Mouse (Mus musculus) embryonic fibroblast, embryonic 13.5 days (primary cell): ENCODE measurements at regions not wholly inside any gene's neighbourhood (a gene's known extent, or its start where the extent isn't known, plus 50 kb on each side); places are given as distances from the start of the nearest gene placed in this dataset.

Experiments used
- H3K27ac ChIP-seq: 2 replicates; pipeline ENCODE4 v1.5.1; 2012; ENCODE audit warnings: low read length, control low read depth, inconsistent platforms; ENCODE audit not compliant: insufficient read depth
- H3K4me1 ChIP-seq: 2 replicates; pipeline ENCODE4 v1.6.1; 2011; ENCODE audit warnings: low read length; ENCODE audit not compliant: control insufficient read depth, insufficient read depth
- H3K4me3 ChIP-seq: 2 replicates; pipeline ENCODE4 v1.5.1; 2011; ENCODE audit warnings: mild to moderate bottlenecking, control low read depth, low read length; ENCODE audit not compliant: insufficient read depth
- CTCF ChIP-seq: IDR thresholded peaks from 2 replicates; pipeline ENCODE4 v1.5.1; 2011; ENCODE audit warnings: mild to moderate bottlenecking, control low read depth, low read length, moderate library complexity, borderline replicate concordance; ENCODE audit not compliant: insufficient read depth
- POLR2A ChIP-seq: IDR thresholded peaks from 2 replicates; pipeline ENCODE4 v1.6.1; 2011; ENCODE audit warnings: low read depth, mild to moderate bottlenecking, control low read depth, low read length, moderate library complexity

GRCm38 (mm10) chr4:54587197-54587596 is 357.7 kb upstream of the Zfp462 start:
- no peak for TF ChIP-seq CTCF
- TF ChIP-seq POLR2A: no peak
- H3K27ac ChIP-seq: no peak overlapping the region

GRCm38 (mm10) chr4:54588704-54589103 is 356.1 kb upstream of the Zfp462 start:
- Histone ChIP-seq H3K27ac (no peak overlapping the region), H3K4me1 (no peaks in the 10 kb centered on the region), H3K4me3 (no peak overlapping the region)
- TF ChIP-seq CTCF: no peak

More at GRCm38 (mm10) chr4:54587197-54587596, 357.7 kb upstream of the Zfp462 start:
- Histone ChIP-seq H3K4me3 (no peak overlapping the region), H3K4me1 (no peaks in the 10 kb centered on the region)

- Histone ChIP-seq H3K4me3 (no peak overlapping the region), H3K4me1 (no peaks in the 10 kb centered on the region), H3K27ac (no peak overlapping the region)
- TF ChIP-seq POLR2A (no peak), CTCF (no peak)
Measured at GRCm38 (mm10) chr4:54601671-54602512, 343.0 kb upstream of the Zfp462 start.

GRCm38 (mm10) chr4:54602513-54603205 is 342.2 kb upstream of the Zfp462 start:
- TF ChIP-seq POLR2A (no peak), CTCF (no peak)

GRCm38 (mm10) chr4:54610101-54610500 is 334.7 kb upstream of the Zfp462 start:
- TF ChIP-seq POLR2A: no peak
- TF ChIP-seq CTCF: no peak
- Histone ChIP-seq H3K27ac (no peak overlapping the region), H3K4me3 (no peak overlapping the region), H3K4me1 (no peaks in the 10 kb centered on the region)

More at GRCm38 (mm10) chr4:54602513-54603205, 342.2 kb upstream of the Zfp462 start:
- no peak overlapping the region for H3K27ac ChIP-seq
- no peak overlapping the region for H3K4me3 ChIP-seq
- H3K4me1 ChIP-seq: no peaks in the 10 kb centered on the region

GRCm38 (mm10) chr4:54611990-54612980 is 332.6 kb upstream of the Zfp462 start:
- no peak overlapping the region for H3K4me3 ChIP-seq
- H3K27ac ChIP-seq: no peak overlapping the region
- TF ChIP-seq CTCF (no peak), POLR2A (no peak)
- no peaks in the 10 kb centered on the region for H3K4me1 ChIP-seq

GRCm38 (mm10) chr4:54613076-54613475 is 331.8 kb upstream of the Zfp462 start:
- H3K4me1 ChIP-seq: no peaks in the 10 kb centered on the region
- no peak overlapping the region for H3K27ac ChIP-seq
- TF ChIP-seq CTCF: no peak
- no peak for TF ChIP-seq POLR2A
- H3K4me3 ChIP-seq: no peak overlapping the region

GRCm38 (mm10) chr4:54613611-54614010 is 331.2 kb upstream of the Zfp462 start:
- Histone ChIP-seq H3K27ac (no peak overlapping the region), H3K4me1 (no peaks in the 10 kb centered on the region), H3K4me3 (no peak overlapping the region)
- TF ChIP-seq POLR2A: no peak
- TF ChIP-seq CTCF: no peak

- TF ChIP-seq POLR2A (no peak), CTCF (no peak)
- no peak overlapping the region for H3K27ac ChIP-seq
- H3K4me1 ChIP-seq: no peaks in the 10 kb centered on the region
Measured at GRCm38 (mm10) chr4:54615886-54616285, 329.0 kb upstream of the Zfp462 start.

More at GRCm38 (mm10) chr4:54615886-54616285, 329.0 kb upstream of the Zfp462 start:
- no peak overlapping the region for H3K4me3 ChIP-seq
